Mouse (Mus musculus) spleen, postnatal 10 days (tissue): ENCODE measurements around the gene Ndufa7.

Experiments used
- DNase-seq, 2 experiments: peaks; one replicate each; pipeline ENCODE4 v3.0.0; 2021 to 2022; ENCODE audit warnings: low spot score in 2 of 2

Gene Ndufa7

GRCm38 (mm10) chr17:33824084-33824996 is at the start of gene Ndufa7, which contains the start of gene Rps28:
Ndufa7 (plus strand) TSS chr17:33824572.
Rps28 (minus strand) TSS chr17:33824562.
- DNase-seq = peak; percentile 98 to 99

- no peak for DNase-seq
These were observed 49.7 kb upstream of the Ndufa7 start for GRCm38 (mm10) chr17:33774573-33775155.

- DNase-seq = no peak
These were observed 49.1 kb upstream of the Ndufa7 start for GRCm38 (mm10) chr17:33775287-33775686.

- peak; percentile 11 to 51 for DNase-seq
These were observed 45.0 kb upstream of the Ndufa7 start for GRCm38 (mm10) chr17:33779271-33779966.

- DNase-seq = no peak
These were observed 44.4 kb upstream of the Ndufa7 start for GRCm38 (mm10) chr17:33779967-33780295.

- no peak for DNase-seq
These were observed 43.9 kb upstream of the Ndufa7 start for GRCm38 (mm10) chr17:33780431-33780830.

- DNase-seq = peak; percentile 56 to 79
These were observed 43.0 kb upstream of the Ndufa7 start, which contains the start of gene Angptl4 for GRCm38 (mm10) chr17:33781124-33781977. Angptl4 (minus strand) TSS chr17:33781830.

- DNase-seq = no peak
These were observed 42.3 kb upstream of the Ndufa7 start for GRCm38 (mm10) chr17:33782067-33782466.

GRCm38 (mm10) chr17:33783408-33783807 is 41.0 kb upstream of the Ndufa7 start:
- DNase-seq = peak in 1 of 2 experiments; percentile 54

- no peak for DNase-seq
These were observed 39.4 kb upstream of the Ndufa7 start for GRCm38 (mm10) chr17:33784939-33785338.

GRCm38 (mm10) chr17:33786375-33786774 is 38.0 kb upstream of the Ndufa7 start:
- DNase-seq = no peak

GRCm38 (mm10) chr17:33788732-33789131 is 35.6 kb upstream of the Ndufa7 start:
- DNase-seq = no peak

- no peak for DNase-seq
These were observed 26.1 kb upstream of the Ndufa7 start for GRCm38 (mm10) chr17:33798306-33798705.

- DNase-seq = no peak
These were observed 25.1 kb upstream of the Ndufa7 start for GRCm38 (mm10) chr17:33799277-33799676.

GRCm38 (mm10) chr17:33802221-33802620 is 22.2 kb upstream of the Ndufa7 start:
- DNase-seq = no peak

- DNase-seq = no peak
These were observed 20.2 kb upstream of the Ndufa7 start for GRCm38 (mm10) chr17:33804205-33804604.

GRCm38 (mm10) chr17:33804745-33805144 is 19.6 kb upstream of the Ndufa7 start:
- no peak for DNase-seq

GRCm38 (mm10) chr17:33807181-33807888 is 17.0 kb upstream of the Ndufa7 start:
- DNase-seq = no peak

GRCm38 (mm10) chr17:33808192-33808591 is 16.2 kb upstream of the Ndufa7 start:
- no peak for DNase-seq

- peak; percentile 82 to 89 for DNase-seq
These were observed 13.8 kb upstream of the Ndufa7 start, which contains the start of gene Kank3 for GRCm38 (mm10) chr17:33810334-33811141. Kank3 (plus strand) TSS chr17:33810519.
